In genomic region chr11:67741569-67741968, GRCm38 (mm10) we compare ENCODE assay signal across 23 mouse cellular contexts. TPM values are rescaled to one million over a fixed set of nuclear protein-coding genes. Genes with fewer than 3 reads are reported as not detected.
A peak's percentile ranks its signal among the peaks of the same experiment; 100 is the strongest.
DNase-seq lines count a peak whose midpoint lies in the region; ATAC-seq and TF ChIP-seq lines count a peak whose summit lies in the region.
"Had no signal": no experiment of that assay in that cellular context is flagged by ENCODE, and none has a peak within 500 bp of the region (broad histone marks: within the 10 kb centered on the region; RNA-seq: fewer than 3 reads in every experiment).

No protein-coding gene starts in this region.

- H3K4me1 ChIP-seq in kidney, postnatal 0 days (replicated peaks; ENCODE audit: insufficient read depth, low read length), result no peaks in the 10 kb centered on the region
- H3K4me1 ChIP-seq in lung, postnatal 0 days (ENCODE audit: insufficient read depth, low read depth, low read length), result no peaks in the 10 kb centered on the region
- H3K4me1 ChIP-seq in lung, adult 2 months (ENCODE audit: control insufficient read depth, insufficient read depth, low read length), result no peaks in the 10 kb centered on the region
- H3K4me1 ChIP-seq in stomach, postnatal 0 days (replicated peaks; ENCODE audit: control insufficient read depth, insufficient read depth), result no peaks in the 10 kb centered on the region
- H3K4me1 ChIP-seq in midbrain, embryonic 16.5 days (ENCODE audit: control insufficient read depth, insufficient read depth, low read length), result no peaks in the 10 kb centered on the region
- H3K4me1 ChIP-seq: embryonic facial prominence, embryonic 13.5 days; forebrain, embryonic 12.5 days; hindbrain, embryonic 10.5 days; intestine, embryonic 15.5 days had no signal

- intact Hi-C loops in gastrocnemius, adult 2 months (cut with DNase I), result no loop called here

- no peak overlapping the region for H3K27ac ChIP-seq in gastrocnemius, adult 2 months
- H3K27ac ChIP-seq in kidney, postnatal 0 days, result no peak overlapping the region
- H3K27ac ChIP-seq in lung, postnatal 0 days (ENCODE audit: low read length), result no peak overlapping the region
- no peak overlapping the region for H3K27ac ChIP-seq in stomach, postnatal 0 days (replicated peaks)
- H3K27ac ChIP-seq in midbrain, embryonic 16.5 days (ENCODE audit: low read length), result no peak overlapping the region
- H3K27ac ChIP-seq: embryonic facial prominence, embryonic 13.5 days; forebrain, embryonic 12.5 days; hindbrain, embryonic 10.5 days; hindbrain, embryonic 14.5 days; intestine, embryonic 15.5 days had no signal

- no peak for TF ChIP-seq EP300 in lung, postnatal 0 days (IDR thresholded peaks at IDR 0.05)
- TF ChIP-seq EP300 in stomach, postnatal 0 days (optimal IDR thresholded peaks at IDR 0.05), result no peak

- H3K9me3 ChIP-seq in kidney, postnatal 0 days (replicated peaks; ENCODE audit: low read length), result no peaks in the 10 kb centered on the region
- no peaks in the 10 kb centered on the region for H3K9me3 ChIP-seq in lung, postnatal 0 days (ENCODE audit: low read length)
- no peaks in the 10 kb centered on the region for H3K9me3 ChIP-seq in stomach, postnatal 0 days (ENCODE audit: control insufficient read depth, low read length)
- H3K9me3 ChIP-seq in midbrain, embryonic 16.5 days (replicated peaks; ENCODE audit: control insufficient read depth, low read length, poor library complexity, severe bottlenecking), result no peaks in the 10 kb centered on the region
- H3K9me3 ChIP-seq: embryonic facial prominence, embryonic 13.5 days; forebrain, embryonic 12.5 days; hindbrain, embryonic 10.5 days; intestine, embryonic 15.5 days had no signal

- TF ChIP-seq POLR2A in lung, adult 2 months (IDR thresholded peaks at IDR 0.05; ENCODE audit: borderline replicate concordance, extremely low read depth, low read depth, low read length), result no peak

- H3K9ac ChIP-seq in kidney, postnatal 0 days (ENCODE audit: low read depth, low read length), result no peak overlapping the region
- no peak overlapping the region for H3K9ac ChIP-seq in lung, postnatal 0 days (replicated peaks; ENCODE audit: low read depth)
- H3K9ac ChIP-seq in stomach, postnatal 0 days (ENCODE audit: low read length), result no peak overlapping the region
- H3K9ac ChIP-seq in midbrain, embryonic 16.5 days (ENCODE audit: low read depth, low read length), result no peak overlapping the region
- H3K9ac ChIP-seq: embryonic facial prominence, embryonic 13.5 days; forebrain, embryonic 12.5 days; hindbrain, embryonic 14.5 days; intestine, embryonic 15.5 days had no signal

- DNase-seq in gastrocnemius, adult 2 months, result no peak
- DNase-seq in gastrocnemius, adult 8-10 months (ENCODE audit: low spot score in 2 of 2), result no peak
- no peak for DNase-seq in kidney, postnatal 0 days (ENCODE audit: low spot score)
- DNase-seq in kidney, postnatal 10 days, result no peak
- DNase-seq in lung, postnatal 0 days (ENCODE audit: low spot score), result no peak
- no peak for DNase-seq in lung, adult 2 months
- no peak for DNase-seq in stomach, postnatal 0 days (ENCODE audit: low spot score)
- DNase-seq: adrenal gland, adult 2 months; adrenal gland, postnatal 25 days; cerebellum, adult 11 months; cerebellum, adult 8-10 months; cerebellum, postnatal 25 days; gastrocnemius, postnatal 25 days; heart, postnatal 14 days had no signal

- H3K4me2 ChIP-seq in kidney, postnatal 0 days (ENCODE audit: low read length), result no peak overlapping the region
- H3K4me2 ChIP-seq in lung, postnatal 0 days (replicated peaks; ENCODE audit: low read depth, low read length), result no peak overlapping the region
- no peak overlapping the region for H3K4me2 ChIP-seq in stomach, postnatal 0 days (replicated peaks; ENCODE audit: low read depth)
- no peak overlapping the region for H3K4me2 ChIP-seq in midbrain, embryonic 16.5 days (ENCODE audit: low read length)
- H3K4me2 ChIP-seq: embryonic facial prominence, embryonic 13.5 days; forebrain, embryonic 12.5 days; hindbrain, embryonic 14.5 days; intestine, embryonic 15.5 days had no signal

- no peak overlapping the region for H3K4me3 ChIP-seq in gastrocnemius, adult 2 months
- no peak overlapping the region for H3K4me3 ChIP-seq in kidney, postnatal 0 days (replicated peaks; ENCODE audit: low read depth, low read length)
- no peak overlapping the region for H3K4me3 ChIP-seq in lung, postnatal 0 days (ENCODE audit: low read depth, low read length)
- H3K4me3 ChIP-seq in lung, adult 2 months (replicated peaks; ENCODE audit: extremely low read depth, low read depth, low read length), result no peak overlapping the region
- no peak overlapping the region for H3K4me3 ChIP-seq in stomach, postnatal 0 days (ENCODE audit: low read depth, low read length)
- H3K4me3 ChIP-seq in midbrain, embryonic 16.5 days (ENCODE audit: low read depth, low read length), result no peak overlapping the region
- H3K4me3 ChIP-seq: embryonic facial prominence, embryonic 13.5 days; forebrain, embryonic 12.5 days; hindbrain, embryonic 10.5 days; intestine, embryonic 15.5 days had no signal

- ATAC-seq in kidney, postnatal 0 days (replicated peaks; ENCODE audit: low FRiP score, low read depth), result no peak
- ATAC-seq in lung, postnatal 0 days, result no peak
- ATAC-seq in stomach, postnatal 0 days (ENCODE audit: low FRiP score, low TSS enrichment), result no peak
- no peak for ATAC-seq in midbrain, embryonic 16.5 days
- ATAC-seq: intestine, embryonic 15.5 days had no signal

- peak; percentile 36 for TF ChIP-seq CTCF in gastrocnemius, adult 2 months (IDR thresholded peaks at IDR 0.05)
- peak; percentile 21; the same call in 1 of the 2 replicates for TF ChIP-seq CTCF in kidney, postnatal 0 days (IDR thresholded peaks at IDR 0.05; ENCODE audit: low read depth)
- peak; percentile 22; the same call in 1 of the 2 replicates for TF ChIP-seq CTCF in lung, postnatal 0 days (IDR thresholded peaks at IDR 0.05)
- no peak for TF ChIP-seq CTCF in lung, adult 2 months (IDR thresholded peaks at IDR 0.05; ENCODE audit: insufficient read depth, low read length)
- peak; percentile 51 for TF ChIP-seq CTCF in stomach, postnatal 0 days (IDR thresholded peaks at IDR 0.05; ENCODE audit: low read depth)

- no peaks in the 10 kb centered on the region for H3K27me3 ChIP-seq in kidney, postnatal 0 days (ENCODE audit: insufficient read depth, low read length)
- no peaks in the 10 kb centered on the region for H3K27me3 ChIP-seq in lung, postnatal 0 days (replicated peaks; ENCODE audit: insufficient read depth, low read length)
- no peaks in the 10 kb centered on the region for H3K27me3 ChIP-seq in stomach, postnatal 0 days (ENCODE audit: control insufficient read depth, insufficient read depth, low read length)
- H3K27me3 ChIP-seq in midbrain, embryonic 16.5 days (ENCODE audit: control insufficient read depth, insufficient read depth, low read depth, low read length), result no peaks in the 10 kb centered on the region
- H3K27me3 ChIP-seq: embryonic facial prominence, embryonic 13.5 days; forebrain, embryonic 12.5 days; intestine, embryonic 15.5 days had no signal

- H3K36me3 ChIP-seq in kidney, postnatal 0 days (ENCODE audit: insufficient read depth, low read length), result no peaks in the 10 kb centered on the region
- H3K36me3 ChIP-seq in lung, postnatal 0 days (ENCODE audit: insufficient read depth, low read length), result no peaks in the 10 kb centered on the region
- no peaks in the 10 kb centered on the region for H3K36me3 ChIP-seq in stomach, postnatal 0 days (ENCODE audit: control insufficient read depth, insufficient read depth, low read length)
- no peaks in the 10 kb centered on the region for H3K36me3 ChIP-seq in midbrain, embryonic 16.5 days (ENCODE audit: control insufficient read depth, insufficient read depth, low read length)
- H3K36me3 ChIP-seq: embryonic facial prominence, embryonic 13.5 days; forebrain, embryonic 12.5 days; hindbrain, embryonic 10.5 days; intestine, embryonic 15.5 days had no signal

RNA-seq across cellular contexts. Expression of gene Glp2r, which starts 29.4 kb away (rescaled TPM):
- total RNA-seq in gastrocnemius, adult 2 months (2021), result under 1 TPM; 0.20 to 0.77 TPM
- total RNA-seq in gastrocnemius, adult 8-10 months (2022), result under 1 TPM in 3 of 4 experiments, not detected in 1; 0.16 to 0.58 (median 0.46) TPM
- not detected in 2 replicates for polyA plus RNA-seq in kidney, postnatal 0 days (2015; fragmentation: Nextera tagmentation; extraction: Ambion mirVana)
- polyA plus RNA-seq in lung, postnatal 0 days (2015; fragmentation: Nextera tagmentation; extraction: Ambion mirVana), result 0.06 TPM in 1 of 2 replicates, not detected in the other
- polyA plus RNA-seq in lung, adult 2 months (2012; rRNA removed), result not detected in 2 replicates
- polyA plus RNA-seq in stomach, postnatal 0 days (2015; fragmentation: Nextera tagmentation; extraction: Ambion mirVana), result 0.50 and 0.56 TPM in 2 replicates
- 0.15 and 0.22 TPM in 2 replicates for polyA plus RNA-seq in midbrain, embryonic 16.5 days (2015; fragmentation: Nextera tagmentation; extraction: Ambion mirVana)
- total RNA-seq: adrenal gland, postnatal 25 days; ES-E14; granulocyte monocyte progenitor cell, adult 5-6 weeks; heart, postnatal 14 days had no signal
- polyA plus RNA-seq: adrenal gland, adult 2 months; embryonic facial prominence, embryonic 13.5 days; forebrain, embryonic 12.5 days; heart, embryonic 14.5 days; hindbrain, embryonic 10.5 days; hindbrain, embryonic 14.5 days had no signal

RNA-seq across cellular contexts. Expression of gene Gsg1l2, which starts 32.8 kb away (rescaled TPM):
- not detected for total RNA-seq in gastrocnemius, adult 2 months (2021)
- total RNA-seq in gastrocnemius, adult 8-10 months (2022), result not detected
- polyA plus RNA-seq in kidney, postnatal 0 days (2015; fragmentation: Nextera tagmentation; extraction: Ambion mirVana), result not detected in 2 replicates
- not detected in 2 replicates for polyA plus RNA-seq in lung, postnatal 0 days (2015; fragmentation: Nextera tagmentation; extraction: Ambion mirVana)
- not detected in 2 replicates for polyA plus RNA-seq in lung, adult 2 months (2012; rRNA removed)
- polyA plus RNA-seq in stomach, postnatal 0 days (2015; fragmentation: Nextera tagmentation; extraction: Ambion mirVana), result not detected in 2 replicates
- polyA plus RNA-seq in midbrain, embryonic 16.5 days (2015; fragmentation: Nextera tagmentation; extraction: Ambion mirVana), result not detected in 2 replicates
- total RNA-seq: adrenal gland, adult 2 months; adrenal gland, postnatal 25 days; ES-E14; gastrocnemius, postnatal 25 days; granulocyte monocyte progenitor cell, adult 5-6 weeks; heart, postnatal 14 days had no signal
- polyA plus RNA-seq: adrenal gland, adult 2 months; embryonic facial prominence, embryonic 13.5 days; forebrain, embryonic 12.5 days; heart, embryonic 14.5 days; hindbrain, embryonic 10.5 days; hindbrain, embryonic 14.5 days; intestine, embryonic 15.5 days had no signal

RNA-seq across cellular contexts. Expression of gene Rcvrn, which starts 46.4 kb away (rescaled TPM):
- total RNA-seq in gastrocnemius, adult 2 months (2021), result not detected
- under 1 TPM in 1 of 4 experiments, not detected in 3; 0.24 TPM for total RNA-seq in gastrocnemius, adult 8-10 months (2022)
- not detected in 2 replicates for polyA plus RNA-seq in kidney, postnatal 0 days (2015; fragmentation: Nextera tagmentation; extraction: Ambion mirVana)
- polyA plus RNA-seq in lung, postnatal 0 days (2015; fragmentation: Nextera tagmentation; extraction: Ambion mirVana), result not detected in 2 replicates
- 0.22 TPM in 1 of 2 replicates, not detected in the other for polyA plus RNA-seq in lung, adult 2 months (2012; rRNA removed)
- not detected in 2 replicates for polyA plus RNA-seq in stomach, postnatal 0 days (2015; fragmentation: Nextera tagmentation; extraction: Ambion mirVana)
- polyA plus RNA-seq in midbrain, embryonic 16.5 days (2015; fragmentation: Nextera tagmentation; extraction: Ambion mirVana), result not detected in 2 replicates
- total RNA-seq: adrenal gland, postnatal 25 days; ES-E14; granulocyte monocyte progenitor cell, adult 5-6 weeks; heart, postnatal 14 days had no signal
- polyA plus RNA-seq: adrenal gland, adult 2 months; embryonic facial prominence, embryonic 13.5 days; forebrain, embryonic 12.5 days; heart, embryonic 14.5 days; hindbrain, embryonic 10.5 days; hindbrain, embryonic 14.5 days; intestine, embryonic 15.5 days had no signal

RNA-seq across cellular contexts. Expression of gene Dhrs7c, which starts 56.4 kb away (rescaled TPM):
- 100 to 1,000 TPM; 338 to 397 TPM for total RNA-seq in gastrocnemius, adult 2 months (2021)
- total RNA-seq in gastrocnemius, adult 8-10 months (2022), result 100 to 1,000 TPM; 266 to 400 (median 349) TPM
- not detected in 2 replicates for polyA plus RNA-seq in kidney, postnatal 0 days (2015; fragmentation: Nextera tagmentation; extraction: Ambion mirVana)
- 0.45 and 0.66 TPM in 2 replicates for polyA plus RNA-seq in lung, postnatal 0 days (2015; fragmentation: Nextera tagmentation; extraction: Ambion mirVana)
- polyA plus RNA-seq in lung, adult 2 months (2012; rRNA removed), result 2.5 and 7.9 TPM in 2 replicates
- 0.28 TPM in 1 of 2 replicates, not detected in the other for polyA plus RNA-seq in stomach, postnatal 0 days (2015; fragmentation: Nextera tagmentation; extraction: Ambion mirVana)
- polyA plus RNA-seq in midbrain, embryonic 16.5 days (2015; fragmentation: Nextera tagmentation; extraction: Ambion mirVana), result not detected in 2 replicates
- total RNA-seq: adrenal gland, adult 2 months; adrenal gland, postnatal 25 days; ES-E14 had no signal
- polyA plus RNA-seq: adrenal gland, adult 2 months; forebrain, embryonic 12.5 days; hindbrain, embryonic 10.5 days; hindbrain, embryonic 14.5 days had no signal
